Mouse (Mus musculus): ENCODE data around the gene Tnc. TPM values are rescaled to one million over a fixed set of nuclear protein-coding genes. Genes with fewer than 3 reads are reported as not detected.

The Tnc gene
- polyA plus RNA-seq (2015; fragmentation: Nextera tagmentation; extraction: Ambion mirVana): 16.3 and 34.7 TPM in 2 replicates

GRCm38 (mm10) chr4:64046831-64047493 is at the start of gene Tnc:
TSS of gene Tnc (minus strand) at chr4:64047015.
- H3K9ac ChIP-seq: peak within 1 kb of the TSS; percentile 43
- H3K27ac ChIP-seq: no peak within 1 kb of the TSS
- no peaks in the 10 kb centered on the region for H3K36me3 ChIP-seq
- ATAC-seq (replicated peaks; ENCODE audit: insufficient number of reproducible peaks, insufficient read depth, low FRiP score, low read depth): peak; percentile 82
- under 1% methylated on average over 26 of the region's 26 CpGs for WGBS
- peak within 1 kb of the TSS; percentile 75 for H3K4me2 ChIP-seq
- peaks cover 63% of the 10 kb centered on the region for H3K27me3 ChIP-seq
- H3K4me3 ChIP-seq: peak within 1 kb of the TSS; percentile 51
- peaks cover 12% of the 10 kb centered on the region for H3K4me1 ChIP-seq (replicated peaks)
- no peaks in the 10 kb centered on the region for H3K9me3 ChIP-seq (replicated peaks)

GRCm38 (mm10) chr4:64094221-64094620 is 47.4 kb upstream of the Tnc start:
- Histone ChIP-seq H3K27me3 (no peaks in the 10 kb centered on the region), H3K4me2 (no peak overlapping the region), H3K9ac (no peak overlapping the region), H3K4me1 (replicated peaks) (no peaks in the 10 kb centered on the region), H3K36me3 (no peaks in the 10 kb centered on the region), H3K27ac (no peak overlapping the region), H3K4me3 (no peak overlapping the region), H3K9me3 (replicated peaks) (no peaks in the 10 kb centered on the region)
- WGBS: 78% methylated on average over 5 of the region's 5 CpGs
- ATAC-seq (replicated peaks; ENCODE audit: insufficient number of reproducible peaks, insufficient read depth, low FRiP score, low read depth): no peak

DNA sequence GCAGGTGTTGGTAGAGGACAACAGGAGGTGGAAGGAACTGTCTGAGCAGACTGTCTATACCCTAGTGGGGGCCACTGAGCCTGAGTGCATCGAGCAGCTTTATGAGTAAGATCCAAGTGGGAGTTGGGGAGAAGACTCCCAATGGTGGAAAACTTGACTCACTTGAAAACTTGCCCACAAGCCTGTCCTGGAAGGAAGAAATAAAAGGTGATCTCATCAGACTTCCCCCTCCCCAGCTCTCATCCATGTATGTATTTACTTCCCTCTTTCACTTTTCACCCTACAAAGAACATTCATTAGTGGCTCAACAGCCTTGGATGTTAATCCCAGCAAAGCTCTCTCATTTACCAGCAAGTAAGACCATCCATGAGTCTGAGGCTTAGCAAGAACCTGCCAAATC is 46.0 kb upstream of the Tnc start:
- 56% methylated on average over 1 of the region's 1 CpGs for WGBS
- Histone ChIP-seq H3K4me3 (no peak overlapping the region), H3K4me2 (no peak overlapping the region), H3K9ac (no peak overlapping the region), H3K4me1 (replicated peaks) (no peaks in the 10 kb centered on the region), H3K27me3 (no peaks in the 10 kb centered on the region), H3K9me3 (replicated peaks) (no peaks in the 10 kb centered on the region), H3K36me3 (no peaks in the 10 kb centered on the region), H3K27ac (no peak overlapping the region)
- ATAC-seq (replicated peaks; ENCODE audit: insufficient number of reproducible peaks, insufficient read depth, low FRiP score, low read depth): no peak

- 65% methylated on average over 2 of the region's 2 CpGs for WGBS
- Histone ChIP-seq H3K9ac (no peak overlapping the region), H3K36me3 (no peaks in the 10 kb centered on the region), H3K9me3 (replicated peaks) (no peaks in the 10 kb centered on the region), H3K27ac (no peak overlapping the region), H3K27me3 (no peaks in the 10 kb centered on the region), H3K4me3 (no peak overlapping the region), H3K4me2 (no peak overlapping the region), H3K4me1 (replicated peaks) (no peaks in the 10 kb centered on the region)
- no peak for ATAC-seq (replicated peaks; ENCODE audit: insufficient number of reproducible peaks, insufficient read depth, low FRiP score, low read depth)
These were observed 42.6 kb upstream of the Tnc start for GRCm38 (mm10) chr4:64089378-64089777.

DNA sequence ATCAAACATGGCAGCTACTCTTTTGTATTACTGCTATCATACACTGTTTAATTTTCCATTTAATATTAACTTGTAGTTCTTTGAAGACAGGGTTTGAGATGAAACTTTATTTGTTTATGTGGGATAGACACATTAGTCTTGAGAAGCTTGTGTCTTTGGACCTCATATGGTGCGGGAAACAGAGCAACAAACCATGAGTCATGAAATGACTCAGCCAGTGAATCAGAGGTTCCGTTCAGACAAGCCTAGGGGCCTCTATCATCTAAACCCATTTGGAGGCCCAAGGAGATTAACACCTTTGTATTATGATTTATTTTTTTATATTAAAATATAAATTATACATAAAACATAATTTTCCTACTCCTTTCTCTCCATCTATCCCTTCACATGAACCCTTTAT is 40.9 kb upstream of the Tnc start:
- Histone ChIP-seq H3K4me3 (no peak overlapping the region), H3K4me1 (replicated peaks) (no peaks in the 10 kb centered on the region), H3K27ac (no peak overlapping the region), H3K36me3 (no peaks in the 10 kb centered on the region), H3K9ac (no peak overlapping the region), H3K4me2 (no peak overlapping the region), H3K9me3 (replicated peaks) (no peaks in the 10 kb centered on the region), H3K27me3 (no peaks in the 10 kb centered on the region)
- ATAC-seq (replicated peaks; ENCODE audit: insufficient number of reproducible peaks, insufficient read depth, low FRiP score, low read depth): no peak
- WGBS: 75% methylated on average over 2 of the region's 2 CpGs

DNA sequence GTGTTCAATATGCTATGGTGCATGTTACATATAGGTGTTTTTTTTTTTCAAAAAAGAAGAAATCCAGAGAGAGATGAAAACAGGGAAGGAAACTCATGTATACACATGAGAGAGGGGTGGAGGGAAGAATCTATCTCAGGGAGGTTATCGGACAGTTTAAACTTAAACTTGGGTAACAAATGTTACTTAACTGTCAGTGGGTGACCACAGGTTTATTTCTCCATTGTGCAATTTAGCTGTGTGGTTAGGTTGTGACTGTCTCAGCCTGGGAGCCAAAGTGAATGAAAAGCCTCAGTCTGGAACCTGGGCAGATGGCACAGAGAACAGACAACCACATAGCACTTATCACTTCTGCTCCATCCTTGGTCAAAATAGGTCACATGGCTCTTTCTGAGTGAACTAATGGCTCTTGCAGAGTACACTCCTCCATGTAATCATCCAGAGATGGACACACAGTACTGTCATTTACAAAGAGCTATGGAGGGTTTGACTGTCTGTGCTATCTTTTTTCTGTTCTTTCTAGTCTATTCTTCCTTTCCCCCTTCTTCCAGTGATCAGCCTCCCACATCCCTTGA is 39.3 kb upstream of the Tnc start:
- H3K4me1 ChIP-seq (replicated peaks): no peaks in the 10 kb centered on the region
- H3K27ac ChIP-seq: no peak overlapping the region
- ATAC-seq (replicated peaks; ENCODE audit: insufficient number of reproducible peaks, insufficient read depth, low FRiP score, low read depth): no peak
- H3K27me3 ChIP-seq: no peaks in the 10 kb centered on the region
- H3K4me3 ChIP-seq: no peak overlapping the region
- H3K9me3 ChIP-seq (replicated peaks): no peaks in the 10 kb centered on the region
- H3K36me3 ChIP-seq: no peaks in the 10 kb centered on the region
- WGBS: 88% methylated on average over 1 of the region's 1 CpGs
- H3K9ac ChIP-seq: no peak overlapping the region
- H3K4me2 ChIP-seq: no peak overlapping the region

DNA sequence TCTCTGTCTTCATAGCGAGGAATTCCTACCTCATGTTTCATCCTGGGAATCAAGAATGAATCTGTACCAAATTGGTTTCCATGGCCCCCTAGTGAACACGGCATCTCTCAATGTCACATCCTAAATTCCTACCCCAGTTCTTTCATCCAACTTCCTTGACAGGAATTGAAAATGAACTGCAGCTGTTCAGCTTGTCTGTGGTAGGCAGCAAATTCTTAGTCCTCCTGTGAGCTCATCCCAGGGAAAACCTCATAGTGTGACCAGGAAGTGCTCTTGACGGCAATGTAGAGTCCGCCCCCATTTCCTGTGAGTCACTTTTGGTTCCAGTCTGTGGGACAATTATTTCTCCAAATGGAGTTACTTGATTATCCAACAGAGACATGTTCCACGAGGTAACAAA is 37.0 kb upstream of the Tnc start:
- ATAC-seq (replicated peaks; ENCODE audit: insufficient number of reproducible peaks, insufficient read depth, low FRiP score, low read depth): no peak
- no peak overlapping the region for H3K9ac ChIP-seq
- H3K4me2 ChIP-seq: no peak overlapping the region
- no peak overlapping the region for H3K27ac ChIP-seq
- no peaks in the 10 kb centered on the region for H3K36me3 ChIP-seq
- no peaks in the 10 kb centered on the region for H3K4me1 ChIP-seq (replicated peaks)
- no peaks in the 10 kb centered on the region for H3K9me3 ChIP-seq (replicated peaks)
- no peak overlapping the region for H3K4me3 ChIP-seq
- WGBS: 55% methylated on average over 5 of the region's 5 CpGs
- no peaks in the 10 kb centered on the region for H3K27me3 ChIP-seq

GRCm38 (mm10) chr4:64078029-64078619 is 31.3 kb upstream of the Tnc start:
- 0 out of 2 replicates have a peak, but pooled peaks cover 2% of the 10 kb centered on the region for H3K4me1 ChIP-seq (replicated peaks)
- no peaks in the 10 kb centered on the region for H3K27me3 ChIP-seq
- no peak overlapping the region for H3K4me2 ChIP-seq
- H3K9me3 ChIP-seq (replicated peaks): no peaks in the 10 kb centered on the region
- ATAC-seq (replicated peaks; ENCODE audit: insufficient number of reproducible peaks, insufficient read depth, low FRiP score, low read depth): no peak
- no peak overlapping the region for H3K9ac ChIP-seq
- H3K27ac ChIP-seq: no peak overlapping the region
- no peaks in the 10 kb centered on the region for H3K36me3 ChIP-seq
- no peak overlapping the region for H3K4me3 ChIP-seq
- 61% methylated on average over 2 of the region's 2 CpGs for WGBS

DNA sequence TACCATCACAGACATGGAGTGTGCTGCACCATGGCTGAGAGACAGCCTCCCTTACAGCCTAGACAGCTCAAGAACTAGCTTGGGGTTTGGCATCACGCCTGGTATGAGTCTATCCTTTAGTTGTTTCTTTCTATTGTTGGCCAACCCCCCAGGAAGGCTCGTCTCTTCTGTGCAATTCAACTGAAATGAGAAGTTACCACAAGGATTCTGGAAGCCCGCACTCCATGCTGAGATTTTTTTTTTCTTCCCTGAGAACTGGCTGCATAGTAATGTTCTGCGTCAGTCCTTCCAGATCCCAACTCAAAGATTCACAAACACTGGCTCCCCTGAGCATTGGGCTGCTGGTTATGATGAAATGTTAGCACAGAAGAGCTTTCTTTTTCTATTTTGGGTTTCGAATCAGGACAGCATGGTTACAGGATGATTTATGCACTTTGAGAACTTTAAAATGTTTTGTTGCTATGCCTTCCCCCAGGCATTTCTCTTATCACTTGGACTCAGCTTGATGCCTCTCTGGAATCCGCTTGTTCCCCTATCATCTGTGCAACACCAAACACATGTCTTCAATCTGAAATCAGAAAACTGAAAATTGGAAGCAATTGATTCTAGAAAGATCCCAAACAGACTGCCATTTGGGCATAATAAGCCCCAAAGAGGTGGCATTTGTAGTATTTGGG is 29.7 kb upstream of the Tnc start:
- no peak overlapping the region for H3K4me3 ChIP-seq
- no peak overlapping the region for H3K4me2 ChIP-seq
- H3K9me3 ChIP-seq (replicated peaks): no peaks in the 10 kb centered on the region
- H3K4me1 ChIP-seq (replicated peaks): 0 out of 2 replicates have a peak, but pooled peaks cover 2% of the 10 kb centered on the region
- 49% methylated on average over 6 of the region's 6 CpGs for WGBS
- ATAC-seq (replicated peaks; ENCODE audit: insufficient number of reproducible peaks, insufficient read depth, low FRiP score, low read depth): no peak
- H3K27ac ChIP-seq: peak overlapping the region; percentile 31; the same call in 1 of the 2 replicates
- H3K9ac ChIP-seq: no peak overlapping the region
- no peaks in the 10 kb centered on the region for H3K36me3 ChIP-seq
- no peaks in the 10 kb centered on the region for H3K27me3 ChIP-seq

- Histone ChIP-seq H3K36me3 (no peaks in the 10 kb centered on the region), H3K9me3 (replicated peaks) (no peaks in the 10 kb centered on the region), H3K4me1 (replicated peaks) (0 out of 2 replicates have a peak, but pooled peaks cover 2% of the 10 kb centered on the region), H3K4me3 (no peak overlapping the region), H3K27ac (no peak overlapping the region), H3K4me2 (no peak overlapping the region), H3K9ac (no peak overlapping the region), H3K27me3 (no peaks in the 10 kb centered on the region)
- ATAC-seq (replicated peaks; ENCODE audit: insufficient number of reproducible peaks, insufficient read depth, low FRiP score, low read depth): no peak
These were observed 27.9 kb upstream of the Tnc start for GRCm38 (mm10) chr4:64074725-64075124.

DNA sequence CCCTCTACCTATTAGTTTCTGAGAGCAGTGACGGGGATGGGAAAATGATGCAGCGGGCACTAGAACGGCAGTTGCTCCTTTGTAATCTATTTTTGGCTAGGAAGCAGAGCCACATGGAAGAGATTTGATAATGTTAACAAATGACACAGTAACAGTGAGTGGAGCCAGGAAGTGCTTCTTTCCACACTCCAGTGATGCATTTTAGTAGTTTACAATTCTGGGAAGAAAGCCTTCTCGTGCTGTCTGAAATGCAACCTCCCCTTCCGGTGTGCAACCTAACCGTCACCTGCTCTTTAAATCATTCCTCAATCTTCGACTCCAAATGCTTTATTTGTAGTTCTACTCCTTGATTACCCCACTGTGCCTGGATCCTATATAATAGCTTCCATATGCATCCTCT is 20.6 kb upstream of the Tnc start:
- ATAC-seq (replicated peaks; ENCODE audit: insufficient number of reproducible peaks, insufficient read depth, low FRiP score, low read depth): no peak
- 36% methylated on average over 7 of the region's 7 CpGs for WGBS
- peaks cover 16% of the 10 kb centered on the region for H3K27me3 ChIP-seq

More for the DNA sequence above, 20.6 kb upstream of the Tnc start:
- no peak overlapping the region for H3K27ac ChIP-seq
- no peaks in the 10 kb centered on the region for H3K9me3 ChIP-seq (replicated peaks)
- H3K9ac ChIP-seq: no peak overlapping the region
- H3K4me1 ChIP-seq (replicated peaks): peaks cover 8% of the 10 kb centered on the region; the same call in 1 of the 2 replicates
- H3K4me2 ChIP-seq: no peak overlapping the region
- no peak overlapping the region for H3K4me3 ChIP-seq
- no peaks in the 10 kb centered on the region for H3K36me3 ChIP-seq
